Mouse (Mus musculus) T-helper 1 cell (primary cell): ENCODE data around the gene Aldh1a7.

ENCODE experiments used
- in situ Hi-C: fragments of 300-600 bp; cut with MboI, MseI; formaldehyde crosslinking; loops from one replicate; pipeline ENCODE4 v1.15.1; 2025; ENCODE audit warnings: high pct_unique_total_duplicates

Gene Aldh1a7

DNA sequence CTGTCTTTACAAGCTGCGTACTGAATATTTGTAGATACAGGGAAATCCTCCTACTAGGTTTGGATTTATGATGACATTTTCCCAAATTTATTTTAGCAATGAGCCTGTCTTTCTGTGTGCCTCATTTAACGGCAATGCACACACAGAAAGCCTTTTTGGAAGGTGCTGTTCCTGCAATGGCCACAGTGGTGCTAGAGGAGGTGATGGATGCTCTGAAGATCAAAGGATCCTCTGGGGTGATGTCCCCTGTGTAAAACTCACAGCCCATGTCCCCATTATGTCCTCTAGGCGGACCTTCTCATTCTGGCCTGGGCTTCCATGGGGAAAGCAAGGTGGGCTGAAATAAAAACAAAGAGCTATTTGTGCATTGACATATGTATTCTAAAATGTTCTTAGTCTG, 83.0 kb downstream of the Aldh1a7 start:
- in situ Hi-C loops = no loop called here
